Mouse (Mus musculus): ENCODE measurements around the gene Olfr906.

- TF ChIP-seq EP300 (optimal IDR thresholded peaks at IDR 0.05) (no peak), CTCF (IDR thresholded peaks at IDR 0.05; ENCODE audit: low read depth) (no peak)
These were observed 16.1 kb upstream of the Olfr906 start, which contains the start of gene Olfr905 for GRCm38 (mm10) chr9:38470807-38471206.

Measured in stomach, postnatal 0 days (tissue).